Mouse (Mus musculus) myocyte (in vitro differentiated cells): ENCODE measurements around the gene Otop3.

Source experiments
- E2F4 ChIP-seq: IDR thresholded peaks from one replicate; pipeline ENCODE4 v1.6.1; 2011; ENCODE audit warnings: mild to moderate bottlenecking, control low read depth, moderate library complexity; ENCODE audit not compliant: insufficient read depth
- POLR2A ChIP-seq: IDR thresholded peaks from one replicate; pipeline ENCODE4 v1.6.1; 2011; ENCODE audit warnings: low read depth, mild to moderate bottlenecking, control low read depth, moderate library complexity; ENCODE audit not compliant: insufficient read length
- POLR2AphosphoS2 ChIP-seq: IDR thresholded peaks from one replicate; pipeline ENCODE4 v1.6.1; 2011; ENCODE audit warnings: low read depth, control low read depth; ENCODE audit not compliant: insufficient read length
- SRF ChIP-seq: IDR thresholded peaks from one replicate; pipeline ENCODE4 v1.6.1; 2011; ENCODE audit warnings: low read depth; ENCODE audit not compliant: control insufficient read depth, insufficient read length
- TCF12 ChIP-seq: IDR thresholded peaks from one replicate; pipeline ENCODE4 v1.6.1; 2011; ENCODE audit warnings: mild to moderate bottlenecking, control low read depth; ENCODE audit not compliant: poor library complexity, insufficient read depth, severe bottlenecking
- USF1 ChIP-seq: IDR thresholded peaks from one replicate; pipeline ENCODE4 v1.6.1; 2011; ENCODE audit warnings: low read depth, mild to moderate bottlenecking, control low read depth, moderate library complexity

DNA sequence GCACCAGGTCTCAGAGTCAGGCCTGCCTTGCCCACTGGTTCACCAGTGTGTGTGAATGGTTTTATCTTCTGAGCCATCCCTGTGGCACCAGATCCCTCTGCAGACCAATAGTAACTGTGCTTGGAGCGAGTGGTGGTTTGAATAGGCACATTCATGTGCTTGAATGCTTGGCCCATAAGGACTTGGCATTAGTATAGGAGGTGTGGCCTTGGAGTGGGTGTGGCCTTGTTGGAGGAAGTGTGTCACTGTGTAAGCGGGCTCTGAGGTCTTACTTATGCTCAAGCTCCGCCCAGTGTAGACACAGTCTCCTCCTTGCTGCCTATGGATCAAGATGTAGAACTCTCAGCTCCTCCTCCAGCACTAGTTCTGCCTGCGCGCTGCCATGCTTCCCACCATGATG is 47.1 kb upstream of the Otop3 start:
- TF ChIP-seq POLR2A (no peak), POLR2AphosphoS2 (no peak), SRF (no peak), TCF12 (no peak), USF1 (no peak), E2F4 (no peak)
